Mouse (Mus musculus) neural tube, embryonic 12.5 days (tissue): ENCODE results near the gene Adgrl2. TPM values are rescaled to one million over a fixed set of nuclear protein-coding genes. Genes with fewer than 3 reads are reported as not detected.

Source experiments
- ATAC-seq: fragments of 200-750 bp; cut with Nextera tagmentation; 2 replicates; pipeline ENCODE4 v1.8.0; 2017; ENCODE audit warnings: low read depth, mild to moderate bottlenecking, moderate TSS enrichment, moderate library complexity; ENCODE audit not compliant: low FRiP score
- H3K27ac ChIP-seq: fragments of 300-500 bp; sonication (generic); 2 replicates; pipeline ENCODE4 v1.5.1; 2016
- H3K27me3 ChIP-seq: fragments of 300-500 bp; sonication (generic); replicated peaks from 2 replicates; pipeline ENCODE4 v1.6.1; 2016; ENCODE audit warnings: mild to moderate bottlenecking
- H3K36me3 ChIP-seq: fragments of 300-500 bp; sonication (generic); 2 replicates; pipeline ENCODE4 v1.6.1; 2016; ENCODE audit warnings: mild to moderate bottlenecking
- H3K4me1 ChIP-seq: fragments of 300-500 bp; sonication (generic); 2 replicates; pipeline ENCODE4 v1.6.1; 2016
- H3K4me2 ChIP-seq: fragments of 300-500 bp; sonication (generic); replicated peaks from 2 replicates; pipeline ENCODE4 v1.6.1; 2016; ENCODE audit warnings: mild to moderate bottlenecking
- H3K4me3 ChIP-seq: fragments of 300-500 bp; sonication (generic); 2 replicates; pipeline ENCODE4 v1.5.1; 2016
- H3K9ac ChIP-seq: fragments of 300-500 bp; sonication (generic); 2 replicates; pipeline ENCODE4 v1.6.1; 2016; ENCODE audit warnings: mild to moderate bottlenecking
- H3K9me3 ChIP-seq: fragments of 300-500 bp; sonication (generic); 2 replicates; pipeline ENCODE4 v1.6.1; 2016; ENCODE audit warnings: mild to moderate bottlenecking
- WGBS: fragments of 180-500 bp; shearing (Covaris S2); methylation state at CpG from one replicate; pipeline ENCODE4 v1.1.7; 2016; 5-methylcytosine and 5-hydroxymethylcytosine counted together
- polyA plus RNA-seq: library from polyadenylated mRNA; unstranded; fragments of >200 nt; fragmentation: Nextera tagmentation; extraction: Ambion mirVana; gene quantifications from 2 replicates; pipeline ENCODE4 v1.2.1, GENCODE M21; 2016

Adgrl2 gene
- polyA plus RNA-seq, 1 experiment from 2014 or later, result 102 TPM

DNA sequence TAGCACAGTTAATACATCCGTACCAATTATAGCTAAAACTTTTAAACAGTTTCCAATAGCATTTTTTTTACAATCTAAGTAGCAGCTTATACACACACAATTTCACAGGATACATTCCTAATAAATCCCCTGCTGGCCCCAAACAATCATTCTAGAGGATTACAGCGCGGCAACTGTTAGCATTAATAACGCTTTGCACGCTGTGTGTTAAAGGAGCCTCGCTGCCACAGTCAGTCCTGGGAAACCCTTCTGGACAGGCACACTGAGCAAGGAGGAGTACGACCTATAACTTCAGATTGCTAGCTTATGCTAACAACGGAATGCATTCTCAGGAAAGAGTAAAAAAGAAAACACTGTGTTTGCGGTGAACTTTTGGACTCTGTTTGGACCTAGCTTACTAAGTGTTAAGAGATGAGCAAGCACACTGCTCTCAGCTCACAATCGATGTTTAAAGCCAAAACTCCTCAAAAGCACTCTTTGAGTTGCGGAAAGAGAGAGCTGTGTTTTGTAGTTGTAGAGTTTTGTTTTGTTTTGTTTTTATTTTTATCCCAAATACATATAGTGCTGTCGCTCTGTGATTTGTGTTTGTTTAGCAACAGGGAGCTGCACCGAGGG lies 25.3 kb downstream of the Adgrl2 start:
- Histone ChIP-seq H3K4me3 (no peak overlapping the region), H3K27me3 (no peaks in the 10 kb centered on the region), H3K4me2 (no peak overlapping the region), H3K9ac (no peak overlapping the region), H3K9me3 (no peaks in the 10 kb centered on the region), H3K4me1 (peaks cover 18% of the 10 kb centered on the region), H3K27ac (no peak overlapping the region), H3K36me3 (no peaks in the 10 kb centered on the region)
- whole genome bisulfite sequencing, result 63% methylated on average over 13 of the region's 13 CpGs
- ATAC-seq, result no peak

DNA sequence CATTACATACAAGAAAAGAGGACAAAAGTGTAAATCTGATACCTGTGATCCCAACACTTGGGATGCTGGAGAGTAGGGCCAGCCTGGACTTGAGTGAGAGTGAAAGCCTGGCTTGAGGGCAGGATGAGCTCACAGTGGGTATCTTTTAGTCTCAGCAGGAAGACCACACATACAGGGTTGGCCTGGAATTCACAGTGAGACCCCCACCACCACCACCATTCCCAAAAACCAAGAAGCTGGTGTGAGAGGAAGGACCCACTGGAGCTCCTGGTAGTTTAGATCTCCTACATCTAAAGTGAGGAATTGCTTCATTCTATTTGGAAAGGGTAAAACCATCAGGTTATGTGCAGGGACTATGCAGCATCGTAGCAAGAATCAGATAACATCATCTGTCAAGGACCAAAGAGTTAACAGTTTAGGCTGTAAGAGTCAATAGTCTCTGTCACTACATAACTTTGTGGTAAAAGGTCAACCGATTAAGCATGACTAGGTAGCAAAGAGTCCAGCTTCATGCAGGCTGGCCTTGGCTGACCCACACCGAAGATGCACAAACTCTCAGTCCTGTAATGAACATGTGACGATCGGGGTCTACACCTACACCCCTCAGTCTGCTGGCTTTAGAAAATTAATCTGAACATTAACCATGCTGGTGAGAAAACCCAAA lies 26.8 kb downstream of the Adgrl2 start:
- H3K9ac ChIP-seq, result no peak overlapping the region
- ATAC-seq, result no peak
- no peak overlapping the region for H3K4me3 ChIP-seq
- H3K4me2 ChIP-seq, result no peak overlapping the region
- peaks cover 33% of the 10 kb centered on the region for H3K4me1 ChIP-seq
- 92% methylated on average over 5 of the region's 5 CpGs for WGBS
- no peaks in the 10 kb centered on the region for H3K36me3 ChIP-seq
- no peaks in the 10 kb centered on the region for H3K27me3 ChIP-seq
- no peaks in the 10 kb centered on the region for H3K9me3 ChIP-seq
- H3K27ac ChIP-seq, result no peak overlapping the region

DNA sequence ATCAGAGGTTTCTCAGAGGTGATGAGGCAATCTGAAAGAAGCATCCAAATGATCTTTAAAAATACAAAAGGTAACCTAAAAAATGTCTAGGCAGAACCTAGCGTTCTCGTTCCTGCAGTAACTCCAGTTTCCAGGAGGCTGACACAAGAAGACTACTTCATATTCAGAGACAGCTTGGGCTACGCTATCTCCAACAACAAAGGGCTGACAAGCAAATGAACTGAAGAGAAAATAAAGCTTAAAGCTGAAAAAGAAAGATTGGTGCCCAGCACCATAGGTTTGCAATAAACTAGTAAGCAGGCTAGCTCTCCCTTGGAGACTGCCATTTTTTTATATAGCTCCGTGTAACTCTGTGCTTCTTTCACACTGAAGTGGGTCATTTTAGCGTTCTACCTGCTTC lies 28.7 kb downstream of the Adgrl2 start:
- Histone ChIP-seq H3K27me3 (no peaks in the 10 kb centered on the region), H3K4me1 (peaks cover 38% of the 10 kb centered on the region), H3K9ac (no peak overlapping the region), H3K27ac (no peak overlapping the region), H3K36me3 (no peaks in the 10 kb centered on the region), H3K4me3 (no peak overlapping the region), H3K4me2 (no peak overlapping the region), H3K9me3 (no peaks in the 10 kb centered on the region)
- ATAC-seq, result no peak
- 64% methylated on average over 5 of the region's 5 CpGs for WGBS

DNA sequence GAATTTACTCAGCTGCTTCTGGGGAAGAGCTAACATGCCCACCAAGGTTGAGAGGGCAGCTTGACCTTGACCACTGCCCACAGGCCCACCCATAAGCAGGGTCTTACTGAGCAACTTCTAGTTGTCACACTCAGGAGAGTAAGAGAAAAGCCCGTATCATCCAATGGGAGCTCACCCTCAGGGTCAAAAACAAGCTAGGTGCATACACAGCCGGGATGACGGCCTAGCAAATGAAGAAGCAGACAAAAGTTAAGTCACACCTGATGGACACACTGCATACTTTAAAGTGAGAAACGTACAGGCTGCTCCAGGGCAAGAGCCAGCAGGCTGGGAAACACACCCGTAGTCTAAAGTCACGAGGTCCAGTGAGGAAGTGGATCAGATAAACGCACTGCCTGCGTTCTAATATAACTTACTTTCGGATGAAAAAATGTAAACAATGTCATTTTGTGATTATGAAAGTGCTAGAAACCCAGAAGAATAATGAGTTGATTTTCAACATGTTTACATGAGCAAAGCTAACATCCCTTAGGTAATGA lies 29.5 kb downstream of the Adgrl2 start:
- H3K27me3 ChIP-seq, result no peaks in the 10 kb centered on the region
- H3K9ac ChIP-seq, result no peak overlapping the region
- H3K9me3 ChIP-seq, result no peaks in the 10 kb centered on the region
- no peak overlapping the region for H3K4me2 ChIP-seq
- ATAC-seq, result no peak
- no peaks in the 10 kb centered on the region for H3K36me3 ChIP-seq
- H3K4me3 ChIP-seq, result no peak overlapping the region
- H3K4me1 ChIP-seq, result peaks cover 38% of the 10 kb centered on the region
- H3K27ac ChIP-seq, result no peak overlapping the region
- 81% methylated on average over 9 of the region's 9 CpGs for WGBS

DNA sequence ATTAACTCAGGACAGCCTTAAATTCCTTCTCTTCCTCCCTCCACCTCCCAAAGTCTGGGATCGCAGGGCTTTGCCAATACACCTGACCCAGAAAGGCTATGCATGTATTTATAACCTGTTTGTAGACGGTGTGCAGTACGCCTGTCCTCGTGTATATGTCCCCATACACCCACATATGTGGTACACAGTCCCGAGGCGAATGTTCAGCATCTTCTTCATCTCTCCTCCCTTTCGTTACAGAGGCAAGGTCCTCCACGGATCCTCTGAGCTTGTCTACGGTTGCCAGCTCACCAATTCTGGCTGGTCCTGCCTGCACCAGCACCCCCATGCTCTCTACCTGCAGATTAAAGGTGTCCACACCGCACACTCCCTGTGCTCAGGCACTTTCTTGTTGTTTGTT lies 30.1 kb downstream of the Adgrl2 start:
- WGBS, result 76% methylated on average over 10 of the region's 10 CpGs
- H3K4me1 ChIP-seq, result peaks cover 38% of the 10 kb centered on the region
- no peak overlapping the region for H3K9ac ChIP-seq
- no peak overlapping the region for H3K4me3 ChIP-seq
- no peaks in the 10 kb centered on the region for H3K27me3 ChIP-seq
- ATAC-seq, result no peak
- no peaks in the 10 kb centered on the region for H3K36me3 ChIP-seq
- H3K9me3 ChIP-seq, result no peaks in the 10 kb centered on the region
- H3K4me2 ChIP-seq, result no peak overlapping the region
- H3K27ac ChIP-seq, result no peak overlapping the region

DNA sequence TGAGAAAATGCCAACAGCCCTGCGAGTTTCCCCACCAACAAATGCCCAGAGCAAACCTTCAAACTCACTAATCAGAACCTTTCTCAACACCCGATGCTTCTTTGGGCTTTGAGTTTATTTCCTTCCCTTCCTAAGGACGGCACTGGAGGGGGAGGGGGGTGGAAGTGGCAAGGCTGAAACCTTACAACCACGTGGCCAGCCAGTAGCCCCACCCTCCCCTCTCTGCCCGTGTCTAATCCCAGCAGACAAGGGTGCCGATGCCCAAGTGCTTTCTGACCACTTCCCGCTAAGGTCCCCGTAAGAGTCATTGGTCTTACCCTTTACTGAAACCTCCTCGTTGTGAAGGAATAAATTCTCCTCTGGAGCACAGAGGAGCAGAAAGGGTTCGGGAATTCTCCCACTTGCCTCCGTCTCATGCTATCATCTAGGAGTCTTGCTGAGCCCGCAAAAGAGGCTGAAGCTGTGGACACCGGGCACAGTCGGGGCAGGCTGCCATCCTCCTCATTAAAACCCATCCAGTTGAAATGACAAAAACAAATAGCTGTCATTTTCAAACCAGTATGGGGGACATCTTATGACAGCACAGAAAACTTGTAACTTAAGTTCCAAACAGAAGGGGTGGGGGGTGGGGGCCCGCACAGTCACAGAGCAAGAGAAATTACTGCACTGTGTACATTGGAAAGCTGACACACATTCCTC lies 30.9 kb downstream of the Adgrl2 start:
- peak overlapping the region; percentile 22; the same call in 1 of the 2 replicates for H3K9ac ChIP-seq
- no peaks in the 10 kb centered on the region for H3K27me3 ChIP-seq
- no peaks in the 10 kb centered on the region for H3K9me3 ChIP-seq
- H3K4me3 ChIP-seq, result no peak overlapping the region
- no peak overlapping the region for H3K27ac ChIP-seq
- H3K4me2 ChIP-seq, result peak overlapping the region; percentile 59
- 15% methylated on average over 15 of the region's 15 CpGs for WGBS
- ATAC-seq, result peak; percentile 75
- peaks cover 38% of the 10 kb centered on the region for H3K4me1 ChIP-seq
- no peaks in the 10 kb centered on the region for H3K36me3 ChIP-seq

DNA sequence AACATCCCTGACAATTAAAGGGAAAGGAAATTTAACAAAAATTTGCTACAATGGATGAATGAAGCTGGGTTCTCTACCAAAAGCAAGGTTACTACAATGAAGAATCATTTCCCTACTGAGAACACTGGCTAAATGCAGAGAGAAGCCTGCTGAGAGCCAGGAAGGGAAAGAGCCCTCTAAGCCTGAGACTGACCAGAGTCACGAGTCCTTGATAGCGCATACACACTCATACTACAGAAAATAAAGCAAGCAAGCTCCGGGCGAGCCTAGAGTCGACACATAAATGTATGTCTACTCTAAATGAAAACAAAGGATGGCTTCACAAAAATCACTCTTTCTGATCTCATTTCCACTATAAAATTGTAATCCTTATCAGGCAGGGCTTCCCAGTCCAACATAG lies 31.6 kb downstream of the Adgrl2 start:
- Histone ChIP-seq H3K27ac (no peak overlapping the region), H3K9me3 (no peaks in the 10 kb centered on the region), H3K27me3 (no peaks in the 10 kb centered on the region), H3K9ac (no peak overlapping the region), H3K4me1 (peaks cover 38% of the 10 kb centered on the region), H3K4me3 (no peak overlapping the region), H3K4me2 (peak overlapping the region; percentile 59), H3K36me3 (no peaks in the 10 kb centered on the region)
- WGBS, result 54% methylated on average over 5 of the region's 5 CpGs
- no peak for ATAC-seq

DNA sequence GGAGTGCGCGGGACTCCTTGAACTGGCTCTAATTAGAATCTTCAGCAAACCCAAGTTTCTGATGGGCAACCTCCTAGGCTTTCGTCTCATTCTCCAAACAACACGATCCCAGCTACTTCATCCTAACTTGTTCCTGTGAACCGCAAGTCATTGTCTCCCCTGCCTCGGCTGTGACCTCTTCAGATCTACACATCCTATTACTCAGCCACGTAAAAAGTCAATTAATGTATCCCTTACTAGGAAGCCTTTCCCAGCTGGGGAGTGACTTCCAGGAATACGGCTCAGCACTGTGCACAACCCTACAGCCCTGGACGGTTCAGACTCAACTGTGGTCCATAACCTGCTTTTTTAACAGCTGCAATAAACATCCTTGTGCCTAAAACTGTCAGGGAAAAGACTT lies 32.2 kb downstream of the Adgrl2 start:
- ATAC-seq, result no peak
- no peak overlapping the region for H3K9ac ChIP-seq
- peaks cover 38% of the 10 kb centered on the region for H3K4me1 ChIP-seq
- no peak overlapping the region for H3K27ac ChIP-seq
- no peaks in the 10 kb centered on the region for H3K9me3 ChIP-seq
- no peaks in the 10 kb centered on the region for H3K27me3 ChIP-seq
- no peak overlapping the region for H3K4me3 ChIP-seq
- 39% methylated on average over 9 of the region's 9 CpGs for WGBS
- no peak overlapping the region for H3K4me2 ChIP-seq
- no peaks in the 10 kb centered on the region for H3K36me3 ChIP-seq

DNA sequence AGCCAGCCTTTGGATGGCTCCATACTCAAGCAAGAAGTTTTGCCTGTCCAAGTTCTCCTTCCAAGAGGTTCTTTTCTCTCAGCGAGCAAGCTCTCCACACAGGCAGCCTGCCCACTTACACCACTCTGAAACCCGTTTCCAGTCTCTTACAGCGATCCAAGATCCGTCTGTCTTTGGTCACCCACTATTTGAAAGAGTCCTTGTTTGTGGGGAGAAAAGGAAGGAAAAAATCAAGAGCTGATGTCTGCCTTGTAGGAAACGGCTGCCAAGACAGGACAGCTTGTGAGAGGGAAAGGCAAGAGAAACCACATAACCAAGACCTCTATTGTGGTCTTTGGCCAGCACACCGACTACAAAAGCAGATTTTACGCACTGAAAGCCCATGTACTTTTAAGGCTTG lies 33.5 kb downstream of the Adgrl2 start:
- 73% methylated on average over 7 of the region's 7 CpGs for WGBS
- H3K36me3 ChIP-seq, result 0 out of 2 replicates have a peak, but pooled peaks cover 3% of the 10 kb centered on the region
- H3K4me1 ChIP-seq, result peaks cover 35% of the 10 kb centered on the region
- no peak overlapping the region for H3K4me3 ChIP-seq
- H3K27ac ChIP-seq, result no peak overlapping the region
- no peaks in the 10 kb centered on the region for H3K27me3 ChIP-seq
- no peak for ATAC-seq
- H3K4me2 ChIP-seq, result no peak overlapping the region
- H3K9me3 ChIP-seq, result no peaks in the 10 kb centered on the region
- no peak overlapping the region for H3K9ac ChIP-seq

DNA sequence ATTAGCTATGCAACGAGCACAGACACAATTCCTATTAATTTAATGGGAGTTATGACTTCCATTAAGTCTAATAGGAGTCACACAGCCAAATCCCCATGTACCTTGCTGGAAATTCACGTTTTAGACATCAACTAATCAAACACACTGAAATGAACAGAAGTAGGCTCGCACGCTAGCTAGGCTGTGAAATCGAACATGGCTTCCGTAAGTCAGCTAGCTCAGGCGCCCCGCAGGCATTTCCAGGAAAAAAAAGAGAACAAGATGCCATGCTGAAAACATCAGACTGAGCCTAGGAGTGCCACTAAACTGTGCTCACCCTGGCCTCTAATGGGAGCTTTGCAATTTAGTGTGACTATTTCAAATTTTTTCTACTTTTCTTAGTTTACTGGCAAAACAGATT lies 40.6 kb downstream of the Adgrl2 start:
- ATAC-seq, result no peak

DNA sequence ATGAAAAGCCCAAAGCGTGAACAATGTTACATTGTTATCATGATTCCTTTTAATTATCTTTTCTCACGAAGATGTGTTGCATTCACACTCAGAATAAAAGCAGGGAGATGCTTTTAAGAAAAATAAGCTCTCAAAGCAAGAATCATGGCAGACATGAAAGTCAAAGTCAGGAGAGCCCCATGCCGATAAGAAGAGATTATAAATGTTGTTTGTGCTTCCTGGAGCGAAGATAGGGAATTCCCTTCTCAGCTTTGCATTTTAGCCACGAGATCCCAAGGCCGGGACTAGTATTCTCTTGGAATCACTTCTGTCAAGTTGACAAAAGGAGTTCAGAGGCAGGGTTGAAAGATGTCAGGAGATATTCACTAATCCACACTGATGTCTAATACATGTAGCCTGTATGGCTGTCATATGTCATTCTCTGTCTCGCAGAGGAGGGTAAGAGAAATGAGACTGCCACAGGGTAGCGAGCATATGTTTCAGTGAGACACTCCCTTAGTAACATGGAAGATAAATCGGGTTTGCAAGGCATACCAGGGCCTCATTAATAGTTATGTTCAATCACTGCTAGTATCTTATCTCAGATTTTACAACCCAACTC lies 42.5 kb downstream of the Adgrl2 start:
- peak; percentile 39; the same call in 1 of the 2 replicates for ATAC-seq
- H3K36me3 ChIP-seq, result 0 out of 2 replicates have a peak, but pooled peaks cover 3% of the 10 kb centered on the region
- no peak overlapping the region for H3K27ac ChIP-seq
- no peaks in the 10 kb centered on the region for H3K27me3 ChIP-seq
- no peak overlapping the region for H3K4me3 ChIP-seq
- H3K9ac ChIP-seq, result no peak overlapping the region
- 27% methylated on average over 9 of the region's 9 CpGs for WGBS
- H3K4me1 ChIP-seq, result peaks cover 41% of the 10 kb centered on the region
- no peaks in the 10 kb centered on the region for H3K9me3 ChIP-seq
- peak overlapping the region; percentile 24; the same call in 1 of the 2 replicates for H3K4me2 ChIP-seq

More for the DNA sequence above, 40.6 kb downstream of the Adgrl2 start:
- H3K9me3 ChIP-seq, result no peaks in the 10 kb centered on the region
- H3K27me3 ChIP-seq, result no peaks in the 10 kb centered on the region
- 38% methylated on average over 8 of the region's 8 CpGs for WGBS
- peaks cover 30% of the 10 kb centered on the region for H3K4me1 ChIP-seq
- H3K9ac ChIP-seq, result no peak overlapping the region
- H3K36me3 ChIP-seq, result 0 out of 2 replicates have a peak, but pooled peaks cover 3% of the 10 kb centered on the region
- H3K4me3 ChIP-seq, result no peak overlapping the region
- 0 out of 2 replicates have a peak overlapping the region, but pooled peaks have one; percentile 10 for H3K4me2 ChIP-seq
- no peak overlapping the region for H3K27ac ChIP-seq

DNA sequence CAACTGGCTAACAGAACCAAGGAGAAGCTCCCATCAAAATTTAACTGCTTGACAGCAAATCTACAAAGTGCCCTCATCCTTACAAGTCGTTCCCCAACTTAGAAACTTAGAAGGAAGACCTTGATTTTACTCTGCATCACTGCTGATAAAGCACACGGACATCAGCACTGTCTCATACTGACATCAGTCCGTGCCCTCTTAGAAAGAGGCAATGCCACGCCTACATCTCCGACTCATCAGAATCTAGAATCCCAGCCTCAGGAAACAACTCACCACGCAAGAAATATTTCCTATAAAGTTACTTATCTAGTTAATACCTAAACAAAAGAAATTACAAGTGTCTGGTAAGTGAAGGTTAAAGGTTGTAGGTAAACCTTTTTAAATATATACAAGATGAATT lies 43.1 kb downstream of the Adgrl2 start:
- ATAC-seq, result no peak
- Histone ChIP-seq H3K4me1 (peaks cover 46% of the 10 kb centered on the region), H3K9ac (no peak overlapping the region), H3K36me3 (0 out of 2 replicates have a peak, but pooled peaks cover 3% of the 10 kb centered on the region), H3K27me3 (no peaks in the 10 kb centered on the region), H3K4me3 (no peak overlapping the region), H3K9me3 (no peaks in the 10 kb centered on the region), H3K4me2 (no peak overlapping the region), H3K27ac (no peak overlapping the region)
- 52% methylated on average over 6 of the region's 6 CpGs for WGBS
